Mouse (Mus musculus) Patski (cell line): Measurements from ENCODE around the gene Cope. TPM values are rescaled to one million over a fixed set of nuclear protein-coding genes. Genes with fewer than 3 reads are reported as not detected.

Experiments
- ATAC-seq: fragments of 100-300 bp; one replicate; pipeline ENCODE4 v1.8.0; 2021
- CTCF ChIA-PET: fragments of 350-600 bp; sonication (Branson Sonifier 250); formaldehyde crosslinking; loops from one replicate; lab custom pipeline; 2022; ENCODE audit warnings: inconsistent platforms; lab: Charles Lee
- POLR2A ChIA-PET: fragments of 350-600 bp; sonication (Branson Sonifier 250); formaldehyde crosslinking; loops from one replicate; lab custom pipeline; 2022; ENCODE audit warnings: antibody characterized with exemption, inconsistent platforms; lab: Charles Lee
- DNase-seq: peaks from one replicate; pipeline ENCODE4 v3.0.0-alpha.2; 2011; ENCODE audit warnings: low read depth, low spot score
- H3K27me3 ChIP-seq: fragments of 371-371 bp; one replicate; pipeline ENCODE4 v1.5.1; 2021
- CTCF ChIP-seq: fragments of 100-300 bp; IDR thresholded peaks from one replicate; pipeline ENCODE4 v1.5.1; 2021
- in situ Hi-C: fragments of 300-500 bp; cut with MboI; formaldehyde crosslinking; loops from 3 replicates; pipeline ENCODE4 v1.11.1; 2018; ENCODE audit warnings: low pct_unique_long_range_greater_than_20kb, mixed read lengths
- polyA plus RNA-seq: library from polyadenylated mRNA; unstranded; gene quantifications from one replicate; pipeline ENCODE4 v1.2.3, GENCODE M21; 2021

The Cope gene
- polyA plus RNA-seq, 1 experiment from 2014 or later: 259 TPM

GRCm38 (mm10) chr8:70359411-70359810 is 57.1 kb downstream of the Cope start:
- in situ Hi-C loops: no loop called here
- ChIA-PET POLR2A (no interaction called here), CTCF (no interaction called here)
- no peaks in the 10 kb centered on the region for H3K27me3 ChIP-seq
- no peak for TF ChIP-seq CTCF
- DNase-seq (peak; percentile 46), ATAC-seq (peak; percentile 66)

DNA sequence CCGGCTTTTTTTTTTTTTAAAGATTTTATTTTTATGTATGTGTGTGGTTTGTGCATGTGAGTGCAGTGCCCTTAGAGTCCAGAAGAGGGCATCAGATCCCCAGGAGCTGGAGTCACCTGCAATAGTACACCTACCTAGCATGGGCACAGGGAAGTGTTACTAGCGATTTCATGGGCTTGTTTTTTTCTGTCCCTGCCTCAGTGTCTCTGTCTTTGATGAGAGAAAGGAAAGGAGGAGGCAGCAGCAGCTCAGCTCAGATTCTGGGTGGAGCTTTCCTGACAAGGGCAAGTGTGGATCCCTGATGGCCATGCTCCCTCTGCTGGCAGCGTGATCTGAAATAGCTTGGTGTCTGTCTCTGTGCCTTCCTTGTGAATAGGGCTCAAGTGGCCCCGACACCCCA is 58.5 kb downstream of the Cope start:
- DNase-seq (no peak), ATAC-seq (no peak)
- ChIA-PET CTCF (no interaction called here), POLR2A (no interaction called here)
- no peak for TF ChIP-seq CTCF
- in situ Hi-C loops: no loop called here
- H3K27me3 ChIP-seq: no peaks in the 10 kb centered on the region

DNA sequence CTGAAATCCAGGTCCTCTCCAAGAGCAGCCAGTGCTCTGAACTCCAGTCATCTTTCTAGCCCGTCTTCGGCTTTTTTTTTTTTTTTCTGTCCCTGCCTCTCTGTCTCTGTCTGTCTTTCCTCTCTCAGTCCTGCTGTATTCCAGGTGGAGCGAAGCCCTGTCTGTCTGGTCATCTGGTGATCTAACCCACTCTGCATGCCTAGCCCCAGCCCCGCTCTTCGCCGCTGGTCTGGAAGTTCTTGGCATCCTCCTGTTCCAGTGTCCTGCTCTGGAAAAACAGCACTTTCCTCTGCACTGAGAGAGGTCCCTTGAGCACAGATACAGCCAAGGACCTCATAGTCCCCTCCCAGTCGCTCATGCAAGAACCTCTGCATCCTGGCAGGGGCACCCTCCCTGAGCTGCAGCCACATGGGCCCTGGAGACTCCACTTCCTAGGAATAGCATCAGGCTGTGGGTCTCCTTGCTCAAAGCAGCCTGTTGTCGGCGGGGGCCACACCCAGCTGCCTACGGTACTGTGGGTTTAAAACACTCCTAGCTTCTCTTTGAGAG is 59.2 kb downstream of the Cope start:
- ATAC-seq: no peak
- ChIA-PET POLR2A (no interaction called here), CTCF (interaction anchor here (1.0 kb wide), 1 partner anchor 9 kb away, joined by 8 read pairs; the partner anchor contains the start of gene Upf1)
- in situ Hi-C loops: no loop called here
- no peaks in the 10 kb centered on the region for H3K27me3 ChIP-seq
- no peak for TF ChIP-seq CTCF
- DNase-seq: no peak

Other genes starting within 250 kb of the Cope start
- 1.3 TPM for gene Tm6sf2, start 229.6 kb upstream of the Cope start, polyA plus RNA-seq
- 7.3 TPM for gene Hapln4, start 219.1 kb upstream of the Cope start, polyA plus RNA-seq
- 0.01 TPM for gene Ncan, start 181.6 kb upstream of the Cope start, polyA plus RNA-seq
- 35.1 TPM for gene Nr2c2ap, start 171.2 kb upstream of the Cope start, polyA plus RNA-seq
- gene Rfxank, start 163.4 kb upstream of the Cope start, polyA plus RNA-seq: 19.6 TPM
- gene Borcs8, start 163.0 kb upstream of the Cope start, polyA plus RNA-seq: 80.3 TPM
- gene Mef2b, start 162.8 kb upstream of the Cope start, polyA plus RNA-seq: 0.54 TPM
- 64.9 TPM for gene Tmem161a, start 130.2 kb upstream of the Cope start, polyA plus RNA-seq
- 5.0 TPM for gene Slc25a42, start 90.2 kb upstream of the Cope start, polyA plus RNA-seq
- 26.5 TPM for gene Sugp2, start 68.3 kb upstream of the Cope start, polyA plus RNA-seq
- 16.4 TPM for gene Armc6, start 68.1 kb upstream of the Cope start, polyA plus RNA-seq
- 67.9 TPM for gene Homer3, start 19.7 kb upstream of the Cope start, polyA plus RNA-seq
- gene Ddx49, start within 50 bp of the Cope start, polyA plus RNA-seq: 48.8 TPM
- gene Cers1, start 13.3 kb downstream of the Cope start, polyA plus RNA-seq: 2.5 TPM
- gene Gdf1, start 27.3 kb downstream of the Cope start, polyA plus RNA-seq: 1.1 TPM
- 44.5 TPM for gene Upf1, start 50.8 kb downstream of the Cope start, polyA plus RNA-seq
- gene Comp, start 71.0 kb downstream of the Cope start, polyA plus RNA-seq: 0.36 TPM
- gene Crtc1, start 137.1 kb downstream of the Cope start, polyA plus RNA-seq: 12.0 TPM
- 27.5 TPM for gene Klhl26, start 174.4 kb downstream of the Cope start, polyA plus RNA-seq
- gene Tmem59l, start 184.8 kb downstream of the Cope start, polyA plus RNA-seq: 0.09 TPM
- 29.4 TPM for gene Crlf1, start 190.6 kb downstream of the Cope start, polyA plus RNA-seq
- gene Rex1bd, start 204.2 kb downstream of the Cope start, polyA plus RNA-seq: 93.9 TPM
- gene Uba52, start 208.3 kb downstream of the Cope start, polyA plus RNA-seq: 662 TPM
- 278 TPM for gene Fkbp8, start 225.2 kb downstream of the Cope start, polyA plus RNA-seq
- 81.4 TPM for gene Kxd1, start 225.4 kb downstream of the Cope start, polyA plus RNA-seq
- 26.1 TPM for gene Ell, start 236.9 kb downstream of the Cope start, polyA plus RNA-seq